Mouse (Mus musculus): Measurements from ENCODE around the gene Exoc6.
A peak's percentile ranks its signal among the peaks of the same experiment; 100 is the strongest.
"Not testable (repeated sequence)": the region's sequence is repeated elsewhere in the genome, so short reads cannot be mapped to it uniquely, and the experiment has no call there.

Gene Exoc6

DNA sequence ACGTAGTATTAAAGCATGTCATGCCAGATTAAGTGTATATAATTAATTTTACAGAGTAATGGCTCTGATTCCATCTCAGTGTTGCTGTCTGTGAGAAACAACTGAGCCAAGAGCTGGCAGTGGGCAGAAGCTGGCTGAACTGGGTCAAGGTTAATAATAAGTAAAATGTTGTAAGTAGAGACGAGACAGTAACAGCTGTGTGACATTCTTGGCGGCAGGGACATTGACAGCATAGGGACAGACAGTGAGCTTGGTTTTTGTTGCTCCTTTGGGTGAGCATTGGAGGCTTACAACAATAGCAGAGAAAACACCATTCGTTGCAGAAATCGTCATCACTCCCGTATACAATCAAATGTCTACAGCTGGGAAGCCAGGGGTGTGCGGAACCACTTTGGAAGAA lies 13.8 kb upstream of the Exoc6 start:
- DNase-seq (ENCODE audit: low spot score in 2 of 2) = no peak

DNA sequence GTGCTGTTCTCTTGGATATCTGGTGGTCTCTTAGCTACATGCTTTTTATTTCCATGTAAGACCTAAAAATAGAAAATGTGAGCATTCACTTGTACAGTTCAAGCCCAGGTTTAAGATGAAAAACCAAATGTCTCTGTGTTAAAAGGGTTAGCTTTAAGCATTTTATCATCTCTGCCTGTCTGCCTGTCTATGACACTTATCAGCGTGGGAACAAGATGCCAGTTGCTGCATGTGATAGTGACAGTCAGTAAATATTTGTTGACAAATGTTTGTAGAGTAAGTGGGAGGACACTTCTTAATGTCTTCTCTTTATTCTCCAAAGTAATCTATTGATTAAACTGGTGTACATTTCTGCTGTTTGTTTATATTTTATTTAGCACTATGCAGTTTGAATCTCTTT lies 12.5 kb upstream of the Exoc6 start:
- no peak for DNase-seq (ENCODE audit: low spot score in 2 of 2)

DNA sequence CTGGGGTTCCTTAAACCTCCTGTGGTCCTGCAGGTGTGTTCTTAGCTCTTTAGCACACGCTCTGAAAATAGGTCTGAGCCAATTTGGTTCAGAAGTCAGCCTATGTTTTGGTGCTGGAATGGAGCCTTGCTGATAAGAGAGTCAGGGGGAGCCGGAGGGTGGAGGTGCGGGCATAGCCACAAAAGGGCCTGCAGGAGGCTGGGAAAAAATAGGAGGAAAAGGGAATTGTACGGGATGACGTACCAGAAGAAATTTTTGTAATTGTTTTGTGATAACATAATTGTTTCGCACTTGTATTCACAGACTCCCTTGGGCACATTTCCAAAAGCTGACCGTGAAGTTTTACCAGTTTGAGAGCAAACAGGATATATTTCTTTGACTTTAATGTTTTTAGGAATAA lies 10.0 kb upstream of the Exoc6 start:
- no peak for DNase-seq (ENCODE audit: low spot score in 2 of 2)

DNA sequence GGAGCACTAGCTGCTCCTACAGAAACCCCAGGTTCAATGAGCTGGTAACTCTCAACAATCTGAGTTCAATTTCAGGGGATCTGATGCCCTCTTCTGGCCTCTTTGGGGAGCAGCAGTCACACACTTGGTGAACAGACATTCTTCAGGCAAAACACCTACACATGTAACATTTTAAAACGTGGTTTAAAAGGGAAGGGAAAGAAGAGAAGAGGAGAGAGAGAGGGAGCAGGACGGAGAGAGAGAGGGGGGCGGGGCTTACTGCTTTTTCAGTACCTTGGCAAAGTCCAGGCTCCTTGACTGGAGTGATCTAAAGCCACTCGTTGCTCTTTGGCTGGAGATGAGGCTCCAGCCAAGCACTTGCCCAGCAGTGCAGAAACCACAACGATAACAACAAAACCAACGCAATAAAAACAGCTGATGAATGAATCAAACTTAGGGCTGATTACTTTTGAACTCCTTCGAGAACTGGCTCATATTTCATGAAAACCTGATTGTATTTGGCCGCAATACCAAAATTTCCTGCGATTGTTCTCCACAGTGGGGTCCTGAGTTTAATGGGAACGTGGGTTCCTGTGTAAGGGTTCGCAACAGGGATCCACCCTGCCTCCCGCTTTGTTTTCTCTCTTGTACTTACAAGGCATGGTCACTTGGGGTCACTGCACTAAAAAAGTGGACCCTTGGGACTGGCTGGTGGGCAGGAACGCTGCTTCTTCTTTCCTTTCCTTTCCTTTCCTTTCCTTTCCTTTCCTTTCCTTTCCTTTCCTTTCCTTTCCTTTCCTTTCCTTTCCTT lies 6.5 kb upstream of the Exoc6 start:
- DNase-seq (ENCODE audit: low spot score in 2 of 2) = peak in 1 of 2 experiments; percentile 36

DNA sequence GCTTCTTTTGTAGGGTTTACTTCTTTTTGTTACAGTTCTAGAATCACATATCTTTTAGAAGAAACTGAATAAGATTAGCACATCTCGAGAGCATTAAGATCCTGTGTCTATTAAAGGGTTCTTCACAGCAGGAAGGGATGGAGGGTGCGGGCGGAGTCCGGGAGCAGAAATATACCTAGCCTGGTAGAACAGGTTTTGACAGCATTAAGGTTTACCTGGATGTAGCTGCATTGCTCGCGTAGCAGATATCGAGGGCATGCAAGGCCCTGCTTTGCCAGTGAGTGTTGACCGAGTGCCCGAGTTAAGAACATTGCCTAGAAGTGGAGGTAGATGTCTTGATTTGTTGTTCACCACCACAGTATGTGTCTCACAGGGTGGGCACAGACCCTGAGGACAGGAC lies 5.7 kb upstream of the Exoc6 start:
- DNase-seq (ENCODE audit: low spot score in 2 of 2) = no peak

DNA sequence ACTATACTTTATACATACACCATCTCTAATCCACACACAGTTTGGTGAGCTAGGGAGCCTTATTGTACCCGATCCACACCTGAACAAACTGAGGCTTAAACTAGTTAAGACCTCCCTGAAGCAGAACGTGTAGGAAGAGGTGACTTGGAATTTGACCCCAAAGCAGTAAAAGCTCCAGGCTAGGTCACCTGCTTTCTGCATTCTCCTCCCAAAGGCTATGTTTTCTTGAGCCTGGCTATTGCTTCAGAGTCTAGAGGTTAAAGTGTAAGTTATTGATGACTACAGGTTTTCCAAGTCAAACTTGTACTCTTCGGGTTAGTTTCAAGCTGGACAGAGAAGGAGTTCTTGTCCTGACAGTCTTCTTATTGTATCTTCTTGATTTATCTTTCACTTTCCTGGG lies 5.0 kb upstream of the Exoc6 start:
- DNase-seq (ENCODE audit: low spot score in 2 of 2) = no peak

DNA sequence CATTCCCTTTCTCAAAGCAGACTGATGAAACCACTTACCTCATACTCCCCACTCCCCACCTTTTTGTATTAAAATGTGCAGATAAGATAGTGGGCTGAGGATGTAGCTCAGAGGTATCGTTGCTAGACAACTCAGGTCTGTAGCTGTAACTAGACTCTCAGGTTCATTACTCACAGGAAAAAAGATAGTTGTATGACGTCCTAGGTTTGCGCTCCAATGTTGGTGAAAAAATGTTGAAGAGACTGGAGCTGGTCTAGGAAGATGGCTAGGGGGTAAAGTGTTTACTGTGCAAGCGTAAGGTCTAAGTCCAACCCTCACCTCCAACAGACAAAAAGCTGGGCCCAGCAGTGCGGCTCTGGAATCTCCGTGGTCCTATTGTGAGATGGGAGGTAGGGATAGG lies 4.5 kb upstream of the Exoc6 start:
- DNase-seq (ENCODE audit: low spot score in 2 of 2) = no peak

DNA sequence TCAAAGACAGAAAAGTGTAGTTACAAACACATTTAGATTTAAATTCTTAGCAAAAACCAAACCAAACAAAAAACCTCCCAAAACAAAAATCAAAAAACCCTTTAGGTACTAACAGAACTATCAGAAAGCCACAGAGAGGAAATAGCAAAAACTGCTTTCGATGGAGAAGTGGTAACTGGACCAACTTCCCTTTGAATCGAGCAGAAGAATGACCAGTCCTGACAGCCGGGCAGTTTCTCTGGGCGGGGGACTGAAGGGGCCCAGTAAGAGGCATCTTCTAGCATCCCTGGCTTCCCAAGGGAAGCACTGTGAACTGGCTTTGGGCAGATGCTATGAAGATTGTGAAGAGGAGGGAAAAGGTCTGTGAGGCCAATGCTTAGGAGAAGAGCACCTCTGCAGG lies 3.4 kb upstream of the Exoc6 start:
- DNase-seq (ENCODE audit: low spot score in 2 of 2) = no peak

DNA sequence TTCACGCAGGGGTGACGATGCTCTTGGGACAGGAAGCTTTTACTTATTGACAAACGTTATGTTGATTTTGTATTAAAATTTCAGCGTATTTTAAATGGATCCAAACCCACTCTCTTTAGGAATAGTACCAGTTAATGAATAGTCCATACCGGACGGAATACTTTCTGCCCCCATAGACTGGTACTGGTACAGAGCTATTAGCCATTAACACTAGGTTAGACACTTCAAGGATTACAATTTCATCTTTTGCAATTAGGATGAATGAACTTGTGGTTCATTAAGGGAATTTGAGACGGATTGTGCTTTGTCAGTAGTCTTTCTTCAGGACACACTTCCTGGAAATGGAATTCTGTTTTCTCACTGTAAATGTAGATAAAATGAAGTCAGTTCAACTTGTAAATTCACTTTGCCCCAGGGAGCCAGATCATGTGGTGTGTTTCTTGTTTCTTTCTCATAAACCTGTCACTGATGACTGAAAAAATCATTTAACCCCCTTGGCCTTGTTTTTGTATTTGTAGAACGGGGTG lies 885 bp downstream of the Exoc6 start:
- DNase-seq (ENCODE audit: low spot score in 2 of 2) = no peak

DNA sequence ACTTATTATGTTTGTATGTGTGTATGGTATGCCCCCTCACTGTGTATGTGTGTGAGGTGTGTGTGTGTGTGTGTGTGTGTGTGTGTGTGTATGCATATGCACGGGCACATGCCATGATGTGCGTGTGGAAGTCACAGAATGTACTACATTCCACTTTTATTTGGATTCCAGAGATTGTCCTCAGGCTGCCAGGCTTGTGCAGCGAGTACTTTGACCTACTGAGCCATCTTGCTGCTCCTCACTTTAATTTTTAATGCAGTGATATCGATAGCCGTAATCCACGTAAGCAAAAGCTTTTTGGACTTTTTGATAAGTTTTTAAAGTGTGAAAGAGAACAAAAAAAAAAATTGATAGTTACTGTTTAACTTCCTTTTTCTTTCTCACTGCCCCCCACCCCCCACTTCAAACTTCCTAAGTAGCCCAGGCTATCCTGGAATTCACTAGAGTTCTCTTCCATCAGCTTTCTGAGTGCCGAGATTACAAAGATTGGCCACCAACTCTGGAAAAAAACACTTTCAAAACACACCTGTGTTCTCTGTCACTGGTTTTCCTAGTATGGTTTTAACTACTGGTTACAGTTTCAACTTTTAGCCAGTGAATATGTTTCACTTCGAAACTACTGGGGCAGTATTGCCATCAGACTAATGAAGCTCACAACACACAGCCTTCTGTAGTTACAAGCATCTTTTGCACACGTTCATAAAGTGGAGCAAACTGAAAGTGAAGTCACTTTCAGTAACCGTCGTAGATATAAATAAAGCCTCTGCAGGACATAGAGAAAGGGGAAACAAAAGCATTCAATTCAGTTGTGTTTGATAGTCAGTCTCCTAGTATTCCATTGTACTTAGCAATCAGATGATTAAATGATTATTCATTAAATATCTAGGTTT lies 3.4 kb downstream of the Exoc6 start:
- peak; percentile 26 to 44 for DNase-seq (ENCODE audit: low spot score in 2 of 2)

DNA sequence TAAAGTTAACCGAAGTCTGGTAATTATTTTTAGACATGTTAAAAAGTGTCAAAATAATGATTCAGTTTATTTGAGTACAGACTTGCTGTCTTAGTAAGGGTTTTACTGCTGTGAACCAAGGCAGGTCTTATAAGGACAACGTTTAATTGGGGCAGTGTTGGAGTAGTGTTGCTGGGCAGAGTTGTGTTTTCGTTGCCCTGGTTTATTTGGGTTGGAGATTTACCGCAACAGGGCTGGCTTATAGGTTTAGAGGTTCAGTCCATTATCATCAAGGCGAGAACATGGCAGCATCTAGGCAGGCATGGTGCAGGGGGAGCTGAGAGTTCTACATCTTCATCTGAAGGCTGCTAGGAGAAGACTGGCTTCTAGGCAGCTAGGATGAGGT lies 4.0 kb downstream of the Exoc6 start:
- DNase-seq (ENCODE audit: low spot score in 2 of 2) = not testable (repeated sequence)

DNA sequence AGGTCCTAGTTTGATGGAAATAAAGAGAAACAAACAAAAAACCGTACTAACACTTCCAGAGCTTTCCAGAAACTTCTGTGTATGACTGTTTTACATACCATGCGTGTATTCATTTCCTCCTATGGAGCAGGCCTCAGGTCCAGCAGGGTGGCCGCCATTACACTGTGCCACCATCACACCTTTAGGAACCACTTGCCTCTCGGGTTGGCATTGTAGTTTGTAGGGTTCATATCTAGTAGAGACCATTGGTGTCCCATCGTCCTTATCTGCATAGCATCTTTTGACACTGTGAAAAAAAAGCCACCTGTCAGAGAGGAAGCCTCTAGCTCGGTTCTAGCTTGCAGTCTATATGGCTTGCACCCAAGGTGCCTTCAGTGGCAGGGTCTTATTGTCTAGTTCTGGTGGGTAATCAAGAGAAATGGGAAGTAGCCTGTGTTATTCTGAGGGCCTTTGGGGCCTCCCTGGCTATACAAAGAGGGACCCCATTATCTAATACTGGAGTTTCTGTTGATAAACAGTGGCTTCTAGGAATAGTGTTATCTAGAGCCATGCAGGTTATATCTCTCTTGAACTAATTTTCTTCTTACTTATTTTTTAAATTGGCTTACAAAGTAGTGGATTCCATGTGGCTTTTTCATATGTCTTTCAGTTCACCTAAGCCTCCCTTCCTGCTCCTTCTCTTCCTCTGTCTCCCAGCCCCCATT lies 5.8 kb downstream of the Exoc6 start:
- DNase-seq (ENCODE audit: low spot score in 2 of 2) = no peak

DNA sequence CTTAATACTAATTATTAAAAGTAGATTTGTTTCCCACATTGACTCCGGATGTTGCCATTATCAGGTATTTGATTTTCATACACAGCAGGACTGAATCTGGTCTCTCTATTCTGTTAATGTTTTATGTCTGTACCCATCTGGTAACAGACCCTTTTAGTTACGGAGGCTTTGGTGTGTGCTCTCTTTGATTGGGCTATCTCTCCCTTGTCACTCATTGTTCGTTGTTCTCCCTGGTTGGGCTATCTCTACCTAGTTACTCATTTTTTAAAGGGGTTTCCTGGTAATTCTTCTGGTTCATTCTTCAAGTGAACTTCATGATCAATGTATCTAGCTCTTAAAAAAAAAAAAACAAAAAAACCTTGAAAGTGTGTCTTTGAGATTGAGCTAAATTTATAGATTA lies 7.7 kb downstream of the Exoc6 start:
- no peak for DNase-seq (ENCODE audit: low spot score in 2 of 2)

DNA sequence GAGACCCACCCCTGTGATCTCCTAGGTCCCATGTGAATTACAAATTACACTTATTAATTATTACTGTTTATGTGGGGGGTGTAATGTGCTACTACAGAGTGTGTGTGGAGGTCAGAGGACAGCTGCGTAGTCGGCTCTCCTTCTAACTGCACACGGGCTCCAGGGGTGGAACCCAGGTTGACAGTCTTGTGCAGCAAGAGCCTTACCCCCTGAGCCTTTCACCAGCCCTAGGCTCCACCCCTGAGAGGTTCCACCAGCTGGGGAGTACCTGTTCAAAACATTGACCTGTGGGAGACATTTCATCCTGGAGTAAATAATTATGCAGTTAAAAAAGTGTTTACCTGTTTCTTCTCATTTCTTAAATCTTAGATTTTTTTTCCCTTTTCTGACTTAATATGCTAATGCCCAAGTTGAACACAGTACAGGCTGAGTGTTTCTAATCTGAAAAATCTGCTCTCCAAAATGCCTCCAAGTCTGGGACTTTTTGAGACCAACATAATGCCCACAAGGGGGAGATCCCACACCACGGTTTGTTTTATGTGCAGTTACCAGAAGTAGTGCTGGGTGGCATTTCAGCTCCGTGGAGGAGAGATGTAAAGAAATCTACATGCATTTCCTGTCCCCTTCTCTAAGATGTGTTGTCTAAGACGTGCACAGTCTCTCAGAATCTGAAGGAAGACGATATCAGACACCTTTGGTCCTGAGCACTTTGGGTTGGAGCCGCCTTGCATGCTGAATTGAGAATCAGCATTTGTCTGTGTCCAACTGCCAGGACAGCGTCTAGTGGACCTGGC lies 9.3 kb downstream of the Exoc6 start:
- DNase-seq (ENCODE audit: low spot score in 2 of 2) = peak; percentile 69 to 71

DNA sequence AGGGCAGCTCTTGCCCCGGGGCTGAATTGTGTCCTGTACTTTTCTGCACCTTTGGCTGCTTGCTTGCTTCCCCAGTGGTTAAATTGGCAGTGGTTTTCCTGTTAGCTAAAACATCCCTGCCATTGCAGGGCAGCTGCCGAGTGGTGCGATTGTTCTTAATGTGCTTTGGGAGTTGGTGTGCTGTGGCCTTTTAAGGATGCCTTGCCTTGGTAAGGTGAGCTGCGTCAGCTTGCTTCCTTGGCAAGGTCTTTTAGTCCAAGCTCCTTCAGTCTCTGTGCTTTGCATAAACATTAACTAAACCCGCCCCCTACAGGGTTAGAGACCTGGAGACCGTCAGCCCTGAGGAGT lies 9.8 kb downstream of the Exoc6 start:
- no peak for DNase-seq (ENCODE audit: low spot score in 2 of 2)

DNA sequence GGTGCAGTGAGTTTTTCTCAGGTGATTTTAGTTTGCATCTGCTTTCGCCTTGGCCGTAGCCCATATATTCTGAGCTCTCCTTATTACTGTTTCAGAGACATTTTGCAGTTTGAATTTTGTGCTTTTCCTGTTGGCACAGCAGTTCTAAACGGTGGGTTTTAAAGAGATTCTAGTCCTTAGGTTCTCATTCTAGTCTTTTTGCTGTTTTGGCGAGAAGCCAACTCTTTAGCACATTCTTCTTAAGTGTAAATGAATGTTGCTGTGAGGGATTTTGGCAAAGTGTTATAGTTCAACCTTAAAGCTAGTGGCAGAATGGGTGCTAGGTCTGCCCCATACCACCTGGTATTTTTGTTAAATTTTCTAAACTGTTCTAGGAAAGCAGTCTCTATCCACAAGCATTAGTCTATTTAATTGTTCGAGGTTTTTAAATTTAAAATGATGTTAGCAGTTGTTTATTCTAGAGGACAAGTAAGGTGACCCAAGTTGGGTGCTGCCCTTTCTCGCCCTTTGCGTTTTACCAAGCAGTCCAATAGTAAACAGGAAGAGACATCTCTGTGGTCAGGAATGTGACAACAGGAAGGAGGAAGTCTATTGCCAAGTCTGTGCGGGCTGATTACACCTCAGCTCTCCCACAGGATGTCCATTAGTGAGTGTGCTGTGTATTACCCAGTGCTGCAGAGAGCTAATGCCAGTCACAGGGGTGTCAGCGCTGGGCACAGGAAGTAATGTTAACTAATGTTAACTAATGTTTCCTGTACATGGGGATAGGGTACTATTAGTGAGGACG lies 11.1 kb downstream of the Exoc6 start:
- peak; percentile 53 to 59 for DNase-seq (ENCODE audit: low spot score in 2 of 2)

DNA sequence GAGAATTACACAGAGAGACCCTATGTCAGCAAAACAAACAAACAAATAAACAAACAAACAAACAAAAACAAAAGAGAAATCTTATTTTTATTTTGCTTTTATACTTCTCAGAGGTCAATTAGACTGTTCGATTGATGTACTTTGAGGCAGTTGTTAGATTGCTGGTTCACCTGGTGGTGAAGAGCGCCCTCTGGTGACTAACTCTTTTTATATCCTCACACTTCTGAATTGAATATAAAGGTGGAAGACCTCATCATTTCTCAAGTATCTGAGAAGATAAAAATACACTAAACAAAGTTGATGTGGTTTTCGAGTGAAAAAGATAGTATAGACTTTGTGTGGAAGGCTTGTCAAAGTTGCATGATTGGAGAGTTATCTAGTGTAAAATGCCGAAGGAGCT lies 13.5 kb downstream of the Exoc6 start:
- DNase-seq (ENCODE audit: low spot score in 2 of 2) = peak; percentile 53 to 65

DNA sequence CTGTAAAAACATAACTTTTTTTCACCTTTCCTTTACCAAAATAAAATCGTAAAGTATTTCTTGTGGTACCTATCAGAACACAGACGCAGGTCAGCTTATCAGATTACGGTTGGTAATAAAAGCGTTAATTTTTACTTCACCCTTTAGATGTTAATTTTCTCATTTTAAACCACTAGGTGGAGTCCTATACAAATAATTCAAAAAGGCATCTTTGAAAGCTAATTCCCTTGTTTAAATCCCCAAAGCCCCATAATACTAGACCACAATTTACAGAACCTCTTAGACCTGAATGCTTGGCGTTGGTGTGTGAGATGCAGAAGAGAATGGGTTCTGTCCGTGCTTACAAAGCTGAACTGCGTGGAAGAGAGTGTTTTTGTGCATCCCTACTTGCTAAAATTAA lies 15.6 kb downstream of the Exoc6 start:
- no peak for DNase-seq (ENCODE audit: low spot score in 2 of 2)

DNA sequence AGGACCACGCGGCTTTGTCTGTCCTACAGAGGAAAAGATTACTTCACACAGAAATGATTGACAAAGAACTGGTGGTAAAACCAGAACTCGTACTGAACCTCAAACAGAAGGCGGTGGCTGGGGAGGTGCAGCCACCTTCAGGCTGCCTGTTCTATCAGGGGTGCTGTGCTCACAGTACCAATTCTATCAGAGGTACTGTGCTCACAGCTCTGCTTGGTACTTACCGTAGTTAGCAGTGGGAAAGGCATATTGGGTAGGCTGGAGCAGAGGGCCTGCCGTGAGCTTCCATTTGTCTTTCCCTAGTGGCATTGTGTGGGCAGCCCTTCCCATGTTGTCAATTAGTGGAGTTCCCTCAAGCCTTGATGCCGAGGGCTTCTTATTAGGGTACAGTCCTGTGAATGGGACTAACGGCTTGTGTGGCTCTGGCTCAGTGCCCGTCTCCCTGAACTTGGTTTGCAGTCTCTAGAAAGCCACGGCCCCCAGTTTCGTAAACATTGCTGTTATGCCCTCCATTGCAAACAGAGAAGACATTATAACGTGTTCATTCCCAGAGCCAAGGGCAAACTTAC lies 19.1 kb downstream of the Exoc6 start:
- no peak for DNase-seq (ENCODE audit: low spot score in 2 of 2)

DNA sequence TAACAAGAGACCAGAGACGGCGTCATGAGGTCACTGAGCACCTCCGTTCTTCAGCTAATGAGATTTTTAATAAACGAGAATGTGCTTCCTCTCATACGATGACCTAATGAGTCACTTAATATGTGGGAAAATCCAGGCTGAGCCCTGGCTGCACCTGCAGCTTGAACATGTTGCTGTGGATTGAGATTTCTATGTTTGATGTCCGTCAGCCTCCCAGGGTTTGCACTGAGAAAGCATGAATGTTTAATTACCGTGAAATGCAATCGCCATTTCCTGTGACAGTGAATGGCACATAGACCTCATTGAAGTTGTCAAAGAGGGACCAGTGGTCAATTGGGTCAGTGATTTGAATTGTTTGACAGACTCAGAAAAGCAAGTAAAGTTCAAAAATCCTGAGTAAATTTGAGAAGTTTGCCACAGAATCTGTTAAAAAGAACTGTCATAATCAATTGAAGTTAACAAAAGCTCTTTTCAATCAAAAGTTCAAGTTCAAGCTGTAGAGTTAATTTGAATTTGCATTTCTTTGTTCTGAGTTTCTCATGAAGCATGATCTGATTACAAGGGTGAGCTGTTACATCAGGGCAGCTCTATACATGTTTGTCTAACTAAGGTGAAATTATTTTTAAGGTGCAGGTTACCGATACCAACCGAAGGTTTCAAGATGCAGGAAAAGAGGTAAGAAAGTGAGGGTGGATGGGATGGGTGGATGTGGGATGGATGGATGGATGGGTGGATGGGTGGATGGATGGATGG lies 20.9 kb downstream of the Exoc6 start:
- DNase-seq (ENCODE audit: low spot score in 2 of 2) = no peak
